Mouse (Mus musculus) ES-Bruce4 (cell line): Measurements from ENCODE around the gene Myo5a.

Source experiments
- CTCF ChIP-seq: IDR thresholded peaks from one replicate; pipeline ENCODE4 v1.8.1; 2011; ENCODE audit warnings: low read depth, low read length
- EP300 ChIP-seq: IDR thresholded peaks from 2 replicates; pipeline ENCODE4 v1.6.1; 2011; ENCODE audit warnings: low read depth, low read length; ENCODE audit not compliant: insufficient read depth
- POLR2A ChIP-seq: IDR thresholded peaks from one replicate; pipeline ENCODE4 v1.8.1; 2011; ENCODE audit warnings: low read length; ENCODE audit not compliant: insufficient read depth

DNA sequence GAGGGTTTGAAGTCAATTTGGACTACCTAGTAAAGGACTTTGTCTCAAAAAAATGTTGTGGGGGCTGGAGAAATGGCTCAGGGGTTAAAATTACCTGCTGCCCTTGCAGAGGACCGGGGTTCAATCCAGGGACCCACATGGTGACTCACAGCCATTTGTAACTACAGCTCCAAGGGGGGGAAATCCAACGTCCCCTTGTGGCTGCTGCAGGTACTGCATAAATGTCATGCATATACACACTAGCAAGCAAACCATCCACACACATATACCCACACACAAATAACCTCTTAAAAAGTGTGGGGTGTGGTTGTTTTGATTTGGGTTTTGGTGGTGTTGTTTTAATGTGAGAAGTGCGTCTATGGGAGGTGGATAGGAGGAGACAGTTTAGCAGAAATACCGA, 173.7 kb downstream of the Myo5a start:
- TF ChIP-seq CTCF (peak; percentile 1), POLR2A (no peak), EP300 (no peak)
